Mouse (Mus musculus): Measurements from ENCODE around the gene Tkt.
"Not testable (repeated sequence)": the region's sequence is repeated elsewhere in the genome, so short reads cannot be mapped to it uniquely, and the experiment has no call there.

The Tkt gene

DNA sequence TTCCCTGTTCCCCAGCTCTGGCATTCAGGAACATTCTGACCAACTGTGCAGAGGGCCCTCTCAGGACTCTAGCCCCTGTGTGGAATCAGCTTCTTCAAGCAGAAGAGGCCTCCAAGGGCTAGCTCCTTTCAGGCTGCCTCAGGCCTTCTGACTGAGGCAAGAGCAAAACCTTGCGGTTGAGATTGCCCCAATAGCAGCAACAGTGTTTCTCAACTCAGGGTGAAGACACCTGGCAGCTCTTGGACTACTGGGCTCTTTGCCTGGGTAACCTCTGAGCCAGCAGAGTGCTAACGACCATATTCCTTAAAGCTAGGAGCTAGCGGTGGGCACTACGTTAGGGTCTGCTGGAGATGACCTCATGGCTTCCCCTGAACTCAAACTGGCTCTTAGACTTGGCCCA, 5.0 kb downstream of the Tkt start:
- no peak for DNase-seq (ENCODE audit: low read depth, low spot score)

DNA sequence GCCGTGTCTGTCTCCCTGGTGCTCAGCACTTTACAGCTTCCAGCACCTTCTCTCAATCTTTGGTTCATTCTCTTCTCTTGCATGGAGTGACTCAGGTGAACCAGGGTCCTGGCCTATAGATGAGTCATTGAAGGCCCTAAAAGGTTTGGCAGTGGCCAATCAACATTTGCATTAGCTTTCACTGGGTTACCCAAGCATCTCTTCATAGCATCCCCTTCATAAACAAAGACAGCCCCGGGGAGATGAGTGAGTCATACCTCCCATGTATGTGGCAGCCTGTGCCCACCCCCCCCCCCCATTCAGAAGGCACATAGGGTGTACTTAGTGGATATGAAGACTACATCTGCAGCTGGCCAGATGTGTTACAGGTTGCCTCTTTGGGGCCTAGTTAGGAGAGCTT, 8.5 kb downstream of the Tkt start:
- no peak for DNase-seq (ENCODE audit: low read depth, low spot score)

- no peak for DNase-seq (ENCODE audit: low read depth, low spot score)
Measured at GRCm38 (mm10) chr14:30557730-30558129, 9.6 kb downstream of the Tkt start.

- no peak for DNase-seq (ENCODE audit: low read depth, low spot score)
Measured at GRCm38 (mm10) chr14:30559321-30559850, 11.2 kb downstream of the Tkt start.

- DNase-seq (ENCODE audit: low read depth, low spot score) = no peak
Measured at GRCm38 (mm10) chr14:30560803-30561389, 12.7 kb downstream of the Tkt start.

DNA sequence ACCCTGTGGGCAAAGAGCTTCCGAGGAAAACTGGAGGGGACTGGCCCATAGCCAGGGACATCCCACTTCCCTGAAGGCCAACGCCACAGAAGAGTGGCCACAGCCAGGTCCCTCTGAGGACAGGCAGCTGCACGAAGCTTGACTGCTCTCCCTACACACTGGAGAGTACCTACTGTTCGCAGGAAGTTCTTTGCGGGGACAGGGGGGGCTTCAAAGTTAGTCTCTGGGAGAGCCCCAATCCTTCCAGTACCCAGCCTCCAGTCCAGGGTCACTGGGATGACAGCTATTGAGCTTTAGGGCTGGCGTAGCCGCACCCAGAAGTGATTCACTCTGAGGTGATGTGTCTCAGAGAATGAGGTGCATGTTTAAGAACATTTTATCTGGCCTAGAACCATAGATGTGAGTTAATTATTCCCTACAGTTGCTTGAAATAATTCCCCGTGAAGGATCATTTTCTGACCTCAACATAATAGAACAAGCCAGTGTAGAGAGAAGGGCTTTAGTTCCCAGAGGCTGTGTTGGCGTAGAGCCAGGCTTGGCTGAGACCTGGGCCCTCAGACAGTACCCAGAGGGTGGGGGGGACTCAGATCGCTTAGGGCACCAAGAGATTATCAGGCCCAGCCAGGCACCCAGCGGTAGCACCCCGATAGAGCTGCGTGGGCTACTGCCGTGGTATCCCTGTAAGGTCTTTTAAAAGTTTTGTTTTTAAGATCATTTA, 13.5 kb downstream of the Tkt start:
- no peak for DNase-seq (ENCODE audit: low read depth, low spot score)

GRCm38 (mm10) chr14:30562343-30562742, 14.2 kb downstream of the Tkt start:
- no peak for DNase-seq (ENCODE audit: low read depth, low spot score)

- DNase-seq (ENCODE audit: low read depth, low spot score) = no peak
Measured at GRCm38 (mm10) chr14:30564451-30564850, 16.3 kb downstream of the Tkt start.

DNA sequence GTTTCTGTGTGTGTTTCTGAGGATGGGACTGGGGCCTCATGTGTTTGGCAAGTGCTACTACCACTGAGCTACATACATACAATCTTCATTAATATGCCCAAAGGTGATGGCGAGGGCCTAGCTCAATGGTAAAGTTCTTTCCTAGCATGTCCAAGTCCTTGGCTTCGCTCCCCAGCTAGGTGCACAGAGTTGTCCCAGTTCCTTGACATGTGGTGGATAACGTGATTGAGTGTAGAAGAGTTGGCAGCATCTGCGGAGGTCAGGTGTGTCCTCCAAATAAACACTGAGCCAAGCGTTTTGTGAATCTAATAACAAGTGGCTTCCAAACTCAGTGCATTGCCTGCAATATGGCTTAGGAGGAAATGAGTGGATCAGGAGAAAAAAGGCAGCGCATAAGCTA, 18.2 kb downstream of the Tkt start:
- no peak for DNase-seq (ENCODE audit: low read depth, low spot score)

- DNase-seq (ENCODE audit: low read depth, low spot score) = no peak
Measured at GRCm38 (mm10) chr14:30568016-30568415, 19.9 kb downstream of the Tkt start.

GRCm38 (mm10) chr14:30570303-30570702, 22.1 kb downstream of the Tkt start:
- DNase-seq (ENCODE audit: low read depth, low spot score) = no peak

GRCm38 (mm10) chr14:30572253-30572652, 24.1 kb downstream of the Tkt start:
- DNase-seq (ENCODE audit: low read depth, low spot score) = no peak

DNA sequence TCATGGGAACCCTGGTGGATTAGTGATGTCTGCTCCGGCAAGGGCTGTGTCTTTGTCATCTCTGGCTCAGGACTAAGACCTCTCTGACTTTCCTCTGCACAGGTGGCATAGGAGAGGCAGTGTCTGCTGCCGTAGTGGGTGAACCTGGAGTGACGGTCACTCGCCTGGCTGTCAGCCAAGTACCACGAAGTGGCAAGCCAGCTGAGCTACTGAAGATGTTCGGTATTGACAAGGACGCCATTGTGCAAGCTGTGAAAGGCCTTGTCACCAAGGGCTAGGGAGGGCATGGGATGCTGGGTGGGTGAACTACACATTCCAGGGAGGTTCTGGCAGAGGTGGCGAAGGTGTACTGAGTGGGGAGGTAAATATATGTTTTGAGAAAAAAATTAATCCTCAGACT, 25.1 kb downstream of the Tkt start:
- DNase-seq (ENCODE audit: low read depth, low spot score) = no peak

DNA sequence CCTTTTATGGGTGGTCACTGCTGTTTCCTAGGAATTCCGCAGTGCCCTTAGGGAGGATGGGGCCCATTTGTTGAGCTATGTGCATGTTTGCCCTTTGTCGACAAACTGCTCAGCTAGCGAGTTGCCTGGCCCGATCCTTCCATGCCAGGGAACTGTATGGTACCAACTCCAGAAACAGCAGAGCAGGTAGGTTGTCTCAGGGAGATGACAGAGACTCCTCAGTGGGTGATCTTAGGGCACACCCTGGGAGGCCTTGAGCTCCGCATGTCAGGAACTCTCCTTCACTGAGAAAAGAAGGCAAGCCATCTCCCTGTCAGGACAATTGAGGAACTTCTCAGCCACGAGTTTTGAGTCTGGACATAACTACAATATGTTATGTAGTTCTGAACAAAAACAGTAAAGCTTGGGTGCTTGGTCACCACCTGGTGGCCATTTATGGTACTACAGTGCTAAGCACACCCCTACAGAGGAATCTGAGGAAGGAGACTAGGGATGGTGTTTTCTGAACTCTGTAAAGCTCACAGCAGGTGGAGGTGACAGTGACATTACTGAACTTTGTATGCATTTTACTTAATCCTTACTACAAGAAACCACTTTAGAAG, 25.9 kb downstream of the Tkt start:
- no peak for DNase-seq (ENCODE audit: low read depth, low spot score)

- no peak for DNase-seq (ENCODE audit: low read depth, low spot score)
Measured at GRCm38 (mm10) chr14:30575791-30576190, 27.6 kb downstream of the Tkt start.

DNA sequence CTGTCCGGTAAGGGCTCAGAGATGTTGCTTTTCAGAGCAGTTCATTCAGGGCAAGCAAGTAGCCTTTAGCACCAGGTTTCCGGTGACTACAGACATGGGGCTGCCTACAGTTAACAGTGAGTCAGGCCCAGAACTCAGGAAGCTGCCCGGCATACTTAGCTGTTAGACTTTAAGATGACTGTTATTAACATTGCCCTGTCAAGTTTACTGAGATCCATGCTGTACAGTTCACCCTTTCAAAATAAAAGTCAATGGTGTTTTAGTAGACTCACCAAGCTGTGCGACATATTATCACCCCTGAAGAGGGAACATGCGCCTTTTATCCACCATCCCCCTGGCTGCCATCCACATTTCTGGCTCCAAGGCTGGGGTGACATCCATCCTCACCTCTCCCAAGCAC, 28.1 kb downstream of the Tkt start:
- DNase-seq (ENCODE audit: low read depth, low spot score) = no peak

DNA sequence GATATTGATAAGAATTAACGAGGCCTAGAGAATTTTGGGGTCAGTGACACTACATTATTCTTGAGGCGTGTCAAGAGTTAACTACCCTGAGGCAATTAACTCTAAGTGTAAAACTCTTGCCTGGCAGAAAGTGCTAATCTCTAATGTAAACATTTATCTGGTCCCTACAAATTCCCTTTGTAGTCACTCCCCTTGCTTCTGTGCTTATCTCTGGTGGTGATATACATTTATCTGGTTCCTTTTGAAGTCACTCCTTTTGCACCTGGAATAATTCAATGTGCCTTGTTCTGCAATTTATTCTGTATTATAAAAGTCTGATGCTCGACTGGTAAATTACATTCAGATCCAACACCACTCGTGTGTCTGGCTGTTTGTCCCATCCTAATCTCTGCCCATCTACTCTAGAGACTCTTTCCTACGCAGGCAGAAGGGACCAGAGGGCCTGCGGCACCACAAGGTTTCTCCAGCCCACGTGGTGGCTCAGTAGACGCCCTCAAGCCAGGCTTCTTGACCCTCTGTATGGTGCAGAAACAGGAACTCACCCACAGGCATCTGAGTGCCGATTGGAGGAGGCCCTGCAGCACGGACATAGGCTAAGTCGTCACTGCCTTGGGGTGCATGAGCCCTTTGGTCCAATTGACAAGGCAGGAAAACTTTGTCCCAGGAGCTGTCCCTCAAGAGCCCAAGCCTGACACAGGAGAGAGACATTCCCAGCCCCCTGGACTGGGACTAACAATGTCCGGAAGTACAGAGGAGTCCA, 29.3 kb downstream of the Tkt start:
- not testable (repeated sequence) for DNase-seq (ENCODE audit: low read depth, low spot score)

- DNase-seq (ENCODE audit: low read depth, low spot score) = no peak
Measured at GRCm38 (mm10) chr14:30579180-30579579, 31.0 kb downstream of the Tkt start.

DNA sequence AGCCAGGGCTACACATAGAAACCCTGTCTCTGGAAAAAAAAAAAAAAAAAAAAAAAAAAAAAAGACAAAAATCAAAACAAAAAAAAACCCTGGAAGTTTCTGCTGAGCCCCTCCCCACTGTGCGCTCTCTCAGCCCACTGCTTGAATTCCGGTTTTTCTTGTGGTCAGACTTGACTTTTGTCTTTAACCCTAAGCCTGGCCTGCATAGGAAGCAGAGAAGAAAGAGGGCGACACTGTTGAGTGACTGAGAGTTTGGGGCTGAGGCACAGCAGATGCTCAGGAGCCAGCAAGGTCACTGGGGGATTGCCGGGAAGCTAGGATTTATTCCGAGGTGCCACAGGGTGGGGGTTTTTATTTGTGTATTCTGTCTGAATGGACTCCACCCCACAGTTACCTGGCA, 31.7 kb downstream of the Tkt start:
- DNase-seq (ENCODE audit: low read depth, low spot score) = no peak

GRCm38 (mm10) chr14:30581238-30581637, 33.1 kb downstream of the Tkt start:
- DNase-seq (ENCODE audit: low read depth, low spot score) = no peak

- no peak for DNase-seq (ENCODE audit: low read depth, low spot score)
Measured at GRCm38 (mm10) chr14:30584077-30584476, 35.9 kb downstream of the Tkt start.

Data from brain, embryonic 18.5 days (tissue).